Mouse (Mus musculus): ENCODE data around the gene Fpgs.

- no peak for TF ChIP-seq MYOG (IDR thresholded peaks at IDR 0.05; ENCODE audit: control insufficient read depth in 1 of 3, insufficient read depth in 1 of 3, insufficient read length in 2 of 3, low read depth in 2 of 3)
- TF ChIP-seq POLR2AphosphoS2 (IDR thresholded peaks at IDR 0.05; ENCODE audit: insufficient read length, low read depth): no peak
- TF ChIP-seq USF1 (IDR thresholded peaks at IDR 0.05; ENCODE audit: low read depth): no peak
- no peak for TF ChIP-seq POLR2A (IDR thresholded peaks at IDR 0.05; ENCODE audit: insufficient read length, low read depth)
- TF ChIP-seq MYOD1 (IDR thresholded peaks at IDR 0.05; ENCODE audit: control insufficient read depth in 1 of 3, insufficient read length in 2 of 3, low read depth in 2 of 3): no peak
- no peak for TF ChIP-seq TCF12 (IDR thresholded peaks at IDR 0.05; ENCODE audit: insufficient read depth, poor library complexity, severe bottlenecking)
- TF ChIP-seq E2F4 (IDR thresholded peaks at IDR 0.05; ENCODE audit: insufficient read depth): no peak
- TF ChIP-seq TCF3 (IDR thresholded peaks at IDR 0.05; ENCODE audit: insufficient read length, low read depth): no peak
- no peak for TF ChIP-seq SRF (IDR thresholded peaks at IDR 0.05; ENCODE audit: control insufficient read depth, insufficient read length, low read depth)
- no peak for TF ChIP-seq CEBPB (IDR thresholded peaks at IDR 0.05; ENCODE audit: insufficient read depth, poor library complexity, severe bottlenecking)
- no peak for TF ChIP-seq MAX (IDR thresholded peaks at IDR 0.05; ENCODE audit: low read depth)
These were observed 34.1 kb downstream of the Fpgs start for GRCm38 (mm10) chr2:32669876-32670275.
